Mouse (Mus musculus) frontal cortex, postnatal 10 days (tissue): ENCODE measurements around the gene Fbln5.

ENCODE experiments used
- DNase-seq, 2 experiments: peaks; one replicate each; pipeline ENCODE4 v3.0.0; 2022; ENCODE audit warnings: low spot score in 2 of 2, mixed read lengths in 1 of 2

The Fbln5 gene

GRCm38 (mm10) chr12:101810515-101810914 is 8.3 kb downstream of the Fbln5 start:
- DNase-seq, result no peak

- no peak for DNase-seq
Measured at GRCm38 (mm10) chr12:101807400-101807799, 11.5 kb downstream of the Fbln5 start.

DNA sequence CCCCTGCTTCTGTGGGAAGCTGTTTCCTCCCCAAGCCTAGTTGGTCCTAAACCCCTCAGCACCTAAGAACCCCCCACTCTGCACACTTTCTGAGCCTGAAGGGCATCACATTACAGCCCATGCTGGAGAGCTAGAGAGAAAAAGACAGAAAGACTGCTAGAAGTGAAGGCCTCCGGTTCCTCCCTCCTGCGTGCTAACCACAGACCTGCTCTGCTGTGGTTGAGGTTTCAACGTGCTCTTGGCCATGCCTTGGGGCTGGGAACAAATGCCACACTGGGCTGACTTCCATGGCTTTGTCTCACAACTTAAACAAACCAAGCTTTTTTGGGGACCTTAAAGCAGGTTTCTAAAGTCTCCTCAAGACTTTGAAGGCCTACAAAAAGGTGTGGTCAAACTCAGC is 16.4 kb downstream of the Fbln5 start:
- no peak for DNase-seq

GRCm38 (mm10) chr12:101801744-101802143 is 17.1 kb downstream of the Fbln5 start:
- no peak for DNase-seq

- no peak for DNase-seq
Measured at GRCm38 (mm10) chr12:101801051-101801450, 17.8 kb downstream of the Fbln5 start.

DNA sequence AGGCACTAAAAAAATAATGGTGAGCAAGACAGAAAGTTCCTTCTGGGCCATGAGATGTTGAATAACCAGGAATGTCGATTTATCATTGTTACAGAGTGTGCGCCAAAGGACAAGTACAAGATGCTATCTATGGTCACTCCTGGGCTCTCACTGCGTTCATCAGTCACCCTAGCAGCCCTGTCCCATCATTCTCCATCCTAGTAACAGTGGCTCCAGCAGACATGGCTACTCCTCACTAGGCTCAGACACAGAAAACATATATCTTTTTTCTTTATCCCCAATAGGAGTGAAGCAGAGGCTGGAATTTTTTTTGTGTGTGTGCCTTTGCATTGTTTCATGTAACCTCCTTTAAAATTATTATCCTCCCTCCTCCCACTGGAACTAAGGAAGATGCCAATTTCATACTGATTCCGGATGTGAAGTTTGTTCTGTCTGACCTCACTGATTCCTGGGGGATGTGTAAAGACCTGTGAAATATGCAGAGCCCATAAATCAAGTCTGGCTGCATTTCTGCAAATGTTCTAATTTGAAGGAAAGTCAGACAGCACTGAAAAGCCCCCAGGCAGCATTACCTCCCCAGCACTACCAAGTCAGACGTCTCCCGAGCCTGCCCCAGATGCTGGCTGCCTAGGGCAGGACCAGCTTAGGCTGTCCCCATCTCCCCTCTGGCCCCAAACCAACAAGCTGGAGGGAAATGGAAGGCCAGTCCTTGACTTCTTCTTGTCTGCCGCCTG is 20.5 kb downstream of the Fbln5 start:
- no peak for DNase-seq

DNA sequence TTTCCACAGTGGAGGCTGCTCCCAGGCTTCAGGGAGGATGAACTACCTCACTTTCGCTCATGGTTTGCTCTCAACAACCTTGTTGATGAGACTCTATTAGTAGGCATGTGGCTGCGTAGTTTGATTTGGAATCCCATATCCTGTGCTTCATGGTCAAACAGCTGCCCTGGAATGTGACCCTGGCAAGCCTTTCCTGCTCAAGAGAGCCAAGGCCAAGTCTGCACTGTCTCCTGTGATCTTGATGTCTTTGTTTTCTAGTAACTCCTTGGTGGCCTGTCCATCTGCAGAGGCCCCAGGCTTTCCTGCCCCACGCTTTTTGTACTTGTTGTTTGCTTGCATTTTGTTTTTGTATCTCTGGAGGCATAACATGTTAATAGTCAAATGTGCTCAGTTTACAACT is 24.4 kb downstream of the Fbln5 start:
- no peak for DNase-seq

DNA sequence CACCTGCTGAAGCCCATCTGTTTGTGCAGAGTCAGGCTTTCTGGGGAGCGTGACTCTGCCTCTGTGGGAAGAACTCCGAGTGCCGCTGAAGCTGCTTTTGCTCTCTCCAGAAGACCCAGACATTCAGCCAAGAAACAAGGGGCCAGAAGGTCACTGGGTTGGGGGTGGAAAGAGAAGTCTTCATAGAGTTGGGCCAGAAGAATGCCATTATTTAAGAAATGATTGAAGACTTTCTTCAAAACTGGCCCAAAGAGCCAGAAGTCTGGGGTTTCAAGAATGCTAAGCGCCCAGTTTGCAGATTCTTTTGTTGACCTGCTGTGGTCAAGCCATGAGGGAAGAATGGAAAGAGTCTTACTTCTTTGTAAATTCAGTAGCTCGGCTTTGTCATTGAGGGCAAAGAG is 25.6 kb downstream of the Fbln5 start:
- no peak for DNase-seq

GRCm38 (mm10) chr12:101792684-101793083 is 26.2 kb downstream of the Fbln5 start:
- no peak for DNase-seq

DNA sequence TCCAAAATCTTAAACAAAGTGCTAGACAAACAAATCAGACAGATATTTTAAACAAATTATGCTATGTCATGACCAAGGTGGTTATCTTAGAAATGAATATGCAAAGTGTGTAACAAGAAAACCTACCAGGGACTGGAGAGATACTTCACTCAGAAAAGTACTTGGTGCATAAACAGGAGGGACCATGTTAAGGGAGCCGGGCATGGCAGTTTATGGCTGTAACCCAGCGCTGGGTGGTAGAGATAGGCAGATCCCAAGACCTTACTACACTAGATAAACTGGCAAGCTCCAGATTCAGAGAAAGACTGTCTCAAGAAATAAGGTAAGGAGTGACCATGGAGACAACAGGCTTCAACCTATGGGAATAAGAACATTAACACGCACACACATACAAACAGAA is 29.1 kb downstream of the Fbln5 start:
- DNase-seq, result no peak

DNA sequence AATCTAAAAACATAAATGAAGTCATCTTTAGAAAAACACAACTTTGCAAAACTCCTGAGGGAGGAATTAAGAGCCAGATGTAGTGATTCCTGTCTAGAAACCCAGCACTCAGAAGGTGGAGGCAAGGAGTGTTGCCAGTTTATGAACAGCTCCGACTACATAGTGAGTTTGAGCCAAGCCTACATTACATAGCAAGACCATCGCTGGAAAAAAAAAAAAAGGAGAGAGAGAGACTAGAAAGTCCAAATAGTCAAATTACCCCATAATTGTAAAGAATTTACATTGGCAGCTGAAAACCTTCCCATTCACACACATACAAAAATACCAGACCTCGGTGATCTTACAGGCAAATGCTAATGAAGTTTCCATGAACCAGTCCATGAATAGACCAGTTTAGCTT is 29.6 kb downstream of the Fbln5 start:
- no peak for DNase-seq

- DNase-seq, result no peak
Measured at GRCm38 (mm10) chr12:101782787-101783186, 36.1 kb downstream of the Fbln5 start.

DNA sequence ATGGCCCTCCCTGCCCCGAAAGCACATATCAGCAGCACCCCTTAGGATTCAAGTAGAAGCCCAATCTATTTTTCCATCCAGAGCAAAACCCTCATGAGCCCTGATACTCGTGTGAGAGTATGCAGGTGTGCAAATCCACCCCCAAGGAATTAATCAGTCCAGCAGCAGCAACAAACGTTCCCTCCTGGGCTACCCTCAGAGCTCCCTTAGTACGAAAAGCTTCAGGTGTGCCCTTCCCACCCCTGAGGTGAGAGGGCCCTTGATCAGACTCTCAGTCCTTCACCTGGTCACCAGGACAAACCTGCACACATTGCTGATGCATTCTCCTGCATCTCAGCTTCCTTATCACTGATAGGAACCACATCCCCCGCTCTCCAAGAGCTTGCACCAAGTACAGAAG is 37.9 kb downstream of the Fbln5 start:
- DNase-seq, result no peak

- no peak for DNase-seq
Measured at GRCm38 (mm10) chr12:101777613-101778325, 41.1 kb downstream of the Fbln5 start.

GRCm38 (mm10) chr12:101776383-101776782 is 42.5 kb downstream of the Fbln5 start:
- no peak for DNase-seq

GRCm38 (mm10) chr12:101774116-101774515 is 44.7 kb downstream of the Fbln5 start:
- no peak for DNase-seq

- no peak for DNase-seq
Measured at GRCm38 (mm10) chr12:101772962-101773361, 45.9 kb downstream of the Fbln5 start.

GRCm38 (mm10) chr12:101770283-101771015 is 48.4 kb downstream of the Fbln5 start:
- DNase-seq, result no peak

GRCm38 (mm10) chr12:101767306-101768053 is 51.4 kb downstream of the Fbln5 start:
- no peak for DNase-seq

- no peak for DNase-seq
Measured at GRCm38 (mm10) chr12:101766228-101766852, 52.5 kb downstream of the Fbln5 start.

GRCm38 (mm10) chr12:101764870-101765269 is 54.0 kb downstream of the Fbln5 start:
- no peak for DNase-seq
